Mouse (Mus musculus): ENCODE measurements around the gene Prr14l. TPM values are rescaled to one million over a fixed set of nuclear protein-coding genes. Genes with fewer than 3 reads are reported as not detected.
"Not testable (repeated sequence)": the region's sequence is repeated elsewhere in the genome, so short reads cannot be mapped to it uniquely, and the experiment has no call there.

Prr14l gene
- polyA plus RNA-seq, 1 experiment from 2014 or later = 7.8 TPM

DNA sequence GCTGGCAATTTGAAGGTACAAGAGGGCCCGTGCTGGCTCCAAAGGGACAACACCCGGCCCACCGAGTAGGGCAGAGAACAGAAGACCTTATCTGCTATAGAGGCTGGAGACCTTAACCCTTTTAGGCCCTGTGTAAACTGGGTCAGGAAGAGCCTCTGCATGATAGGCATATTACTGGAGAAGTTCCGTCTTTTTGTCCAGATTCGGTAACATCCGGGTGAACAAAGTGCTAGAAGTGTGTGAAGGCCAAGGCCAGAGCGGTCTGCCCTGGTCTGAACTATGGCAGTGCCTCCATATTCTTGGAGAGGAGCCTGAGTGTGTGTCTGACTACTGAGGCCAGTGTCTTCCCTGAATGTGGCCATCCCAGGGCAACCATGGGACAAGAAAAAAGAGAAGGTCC is 27.0 kb downstream of the Prr14l start, which contains the start of gene Gm20671:
Gene Gm20671, minus strand, starts transcription at position 101 of the 400 bp plus-strand sequence.
- no peak for ATAC-seq
- Histone ChIP-seq H3K4me2 (ENCODE audit: low read length) (no peak within 1 kb of the TSS), H3K4me3 (ENCODE audit: low read length) (no peak within 1 kb of the TSS), H3K9me3 (ENCODE audit: control insufficient read depth, low read length) (no peaks in the 10 kb centered on the region), H3K27ac (ENCODE audit: low read depth, low read length) (no peak within 1 kb of the TSS), H3K4me1 (ENCODE audit: control insufficient read depth, insufficient read depth, low read depth, low read length) (no peaks in the 10 kb centered on the region), H3K36me3 (ENCODE audit: control insufficient read depth, insufficient read depth, low read length) (peaks cover 28% of the 10 kb centered on the region), H3K9ac (ENCODE audit: low read depth, low read length) (no peak within 1 kb of the TSS), H3K27me3 (replicated peaks; ENCODE audit: control insufficient read depth, insufficient read depth, low read length) (no peaks in the 10 kb centered on the region)
- 97% methylated on average over 7 of the region's 7 CpGs for WGBS

DNA sequence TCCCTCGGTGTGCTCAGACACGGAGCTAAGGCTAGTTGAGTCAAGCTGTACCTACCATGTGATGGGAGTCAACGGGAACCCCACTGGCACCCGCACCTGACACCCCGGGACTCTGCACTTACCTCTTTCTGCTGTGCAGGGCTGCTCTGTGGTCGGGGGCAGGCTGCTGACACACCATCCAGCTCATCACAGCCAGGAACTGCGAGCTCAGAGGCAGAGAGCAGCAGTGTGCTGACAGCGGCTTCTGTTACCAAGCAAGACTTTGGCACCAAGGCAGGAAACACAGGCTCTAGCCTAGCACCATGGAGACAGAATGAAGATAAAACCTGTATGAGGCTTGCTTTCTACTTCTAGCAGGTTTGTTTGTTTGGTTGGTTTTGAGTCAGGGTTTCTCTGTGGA is 33.6 kb downstream of the Prr14l start:
- H3K36me3 ChIP-seq (ENCODE audit: control insufficient read depth, insufficient read depth, low read length) = peaks cover 22% of the 10 kb centered on the region; the same call in 1 of the 2 replicates
- no peak overlapping the region for H3K4me2 ChIP-seq (ENCODE audit: low read length)
- H3K9me3 ChIP-seq (ENCODE audit: control insufficient read depth, low read length) = no peaks in the 10 kb centered on the region
- no peaks in the 10 kb centered on the region for H3K4me1 ChIP-seq (ENCODE audit: control insufficient read depth, insufficient read depth, low read depth, low read length)
- ATAC-seq = no peak
- no peak overlapping the region for H3K9ac ChIP-seq (ENCODE audit: low read depth, low read length)
- H3K4me3 ChIP-seq (ENCODE audit: low read length) = no peak overlapping the region
- H3K27me3 ChIP-seq (replicated peaks; ENCODE audit: control insufficient read depth, insufficient read depth, low read length) = no peaks in the 10 kb centered on the region
- H3K27ac ChIP-seq (ENCODE audit: low read depth, low read length) = no peak overlapping the region
- WGBS = 96% methylated on average over 8 of the region's 8 CpGs

DNA sequence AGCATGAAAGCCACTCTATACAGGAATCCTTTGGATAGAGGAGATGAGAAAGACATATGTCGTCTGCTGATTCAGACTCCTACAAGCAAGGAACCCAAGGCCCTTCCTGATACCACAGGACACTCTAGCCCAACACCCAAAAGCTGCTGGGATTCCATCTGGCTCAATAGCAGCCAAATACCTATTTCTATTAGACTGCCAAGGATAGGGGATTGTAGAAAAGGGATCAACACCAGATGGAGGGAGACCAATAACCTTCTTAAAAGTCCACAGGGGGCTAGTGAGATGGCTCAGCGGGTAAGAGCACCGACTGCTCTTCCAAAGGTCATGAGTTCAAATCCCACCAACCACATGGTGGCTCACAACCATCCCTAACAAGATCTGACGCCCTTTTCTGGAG is 38.7 kb downstream of the Prr14l start:
- Histone ChIP-seq H3K4me3 (ENCODE audit: low read length) (no peak overlapping the region), H3K9ac (ENCODE audit: low read depth, low read length) (no peak overlapping the region), H3K27me3 (replicated peaks; ENCODE audit: control insufficient read depth, insufficient read depth, low read length) (no peaks in the 10 kb centered on the region), H3K4me1 (ENCODE audit: control insufficient read depth, insufficient read depth, low read depth, low read length) (no peaks in the 10 kb centered on the region), H3K36me3 (ENCODE audit: control insufficient read depth, insufficient read depth, low read length) (peaks cover 19% of the 10 kb centered on the region; the same call in 1 of the 2 replicates), H3K4me2 (ENCODE audit: low read length) (no peak overlapping the region), H3K9me3 (ENCODE audit: control insufficient read depth, low read length) (no peaks in the 10 kb centered on the region), H3K27ac (ENCODE audit: low read depth, low read length) (no peak overlapping the region)
- no peak for ATAC-seq
- 96% methylated on average over 4 of the region's 4 CpGs for WGBS

GRCm38 (mm10) chr5:32786454-32786853 is 67.6 kb downstream of the Prr14l start:
- 76% methylated on average over 1 of the region's 1 CpGs for WGBS
- not testable (repeated sequence) for H3K36me3 ChIP-seq (ENCODE audit: control insufficient read depth, insufficient read depth, low read length); H3K4me2 ChIP-seq (ENCODE audit: low read length); H3K27me3 ChIP-seq (replicated peaks; ENCODE audit: control insufficient read depth, insufficient read depth, low read length); H3K4me3 ChIP-seq (ENCODE audit: low read length); H3K9me3 ChIP-seq (ENCODE audit: control insufficient read depth, low read length); H3K9ac ChIP-seq (ENCODE audit: low read depth, low read length); H3K4me1 ChIP-seq (ENCODE audit: control insufficient read depth, insufficient read depth, low read depth, low read length); H3K27ac ChIP-seq (ENCODE audit: low read depth, low read length); ATAC-seq

DNA sequence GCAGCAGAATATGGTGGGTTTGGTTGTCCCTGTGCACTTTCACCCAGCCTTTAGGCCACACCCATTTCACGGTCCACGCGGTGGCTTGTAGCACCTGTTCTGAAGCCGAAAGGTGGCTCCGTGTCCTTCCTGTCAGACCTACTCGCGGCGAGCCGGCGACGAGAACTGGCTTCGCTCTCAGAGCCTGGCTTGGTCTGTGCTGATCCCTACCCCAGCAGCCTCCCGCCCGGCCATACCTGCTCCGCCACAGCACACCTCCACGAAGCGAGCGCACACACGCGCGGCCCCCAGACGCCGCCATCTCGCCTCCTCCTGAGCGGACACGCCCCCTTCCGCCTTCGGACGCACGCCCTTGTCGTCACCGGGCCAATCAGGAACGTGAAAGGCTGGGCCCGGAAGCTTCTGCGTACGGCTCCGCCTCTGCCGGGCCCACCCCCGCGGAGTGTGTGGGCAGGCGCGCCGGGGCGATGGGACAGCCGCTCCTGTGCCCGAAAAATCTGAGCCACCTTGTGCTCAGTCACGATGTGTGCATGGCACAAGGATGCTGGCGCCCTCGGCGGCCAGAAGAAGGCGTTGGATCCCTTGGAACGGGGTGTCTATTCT is 68.6 kb downstream of the Prr14l start, which contains the start of gene Pisd:
Gene Pisd, minus strand, starts transcription at position 334 of the 603 bp plus-strand sequence.
- peaks cover 3% of the 10 kb centered on the region; the same call in 1 of the 2 replicates for H3K36me3 ChIP-seq (ENCODE audit: control insufficient read depth, insufficient read depth, low read length)
- peak within 1 kb of the TSS; percentile 82 for H3K9ac ChIP-seq (ENCODE audit: low read depth, low read length)
- ATAC-seq = peak; percentile 100
- peak within 1 kb of the TSS; percentile 60 for H3K4me2 ChIP-seq (ENCODE audit: low read length)
- H3K9me3 ChIP-seq (ENCODE audit: control insufficient read depth, low read length) = no peaks in the 10 kb centered on the region
- peak within 1 kb of the TSS; percentile 76 for H3K27ac ChIP-seq (ENCODE audit: low read depth, low read length)
- peak within 1 kb of the TSS; percentile 83 for H3K4me3 ChIP-seq (ENCODE audit: low read length)
- H3K27me3 ChIP-seq (replicated peaks; ENCODE audit: control insufficient read depth, insufficient read depth, low read length) = no peaks in the 10 kb centered on the region
- peaks cover 6% of the 10 kb centered on the region for H3K4me1 ChIP-seq (ENCODE audit: control insufficient read depth, insufficient read depth, low read depth, low read length)
- WGBS = under 1% methylated on average over 52 of the region's 52 CpGs

- Histone ChIP-seq H3K36me3 (ENCODE audit: control insufficient read depth, insufficient read depth, low read length) (peaks cover 3% of the 10 kb centered on the region; the same call in 1 of the 2 replicates), H3K9me3 (ENCODE audit: control insufficient read depth, low read length) (no peaks in the 10 kb centered on the region), H3K4me3 (ENCODE audit: low read length) (peak overlapping the region; percentile 83), H3K4me1 (ENCODE audit: control insufficient read depth, insufficient read depth, low read depth, low read length) (peaks cover 6% of the 10 kb centered on the region), H3K4me2 (ENCODE audit: low read length) (peak overlapping the region; percentile 60), H3K27me3 (replicated peaks; ENCODE audit: control insufficient read depth, insufficient read depth, low read length) (no peaks in the 10 kb centered on the region), H3K27ac (ENCODE audit: low read depth, low read length) (peak overlapping the region; percentile 76), H3K9ac (ENCODE audit: low read depth, low read length) (peak overlapping the region; percentile 82)
- 27% methylated on average over 5 of the region's 5 CpGs for WGBS
- ATAC-seq = no peak
Observed at GRCm38 (mm10) chr5:32784726-32785125, 69.3 kb downstream of the Prr14l start.

GRCm38 (mm10) chr5:32781596-32781995 is 72.5 kb downstream of the Prr14l start:
- WGBS = 98% methylated on average over 5 of the region's 5 CpGs
- Histone ChIP-seq H3K4me1 (ENCODE audit: control insufficient read depth, insufficient read depth, low read depth, low read length) (peaks cover 6% of the 10 kb centered on the region), H3K27ac (ENCODE audit: low read depth, low read length) (no peak overlapping the region), H3K27me3 (replicated peaks; ENCODE audit: control insufficient read depth, insufficient read depth, low read length) (no peaks in the 10 kb centered on the region), H3K9ac (ENCODE audit: low read depth, low read length) (no peak overlapping the region), H3K36me3 (ENCODE audit: control insufficient read depth, insufficient read depth, low read length) (peaks cover 3% of the 10 kb centered on the region; the same call in 1 of the 2 replicates), H3K9me3 (ENCODE audit: control insufficient read depth, low read length) (no peaks in the 10 kb centered on the region), H3K4me3 (ENCODE audit: low read length) (no peak overlapping the region), H3K4me2 (ENCODE audit: low read length) (no peak overlapping the region)
- ATAC-seq = no peak

DNA sequence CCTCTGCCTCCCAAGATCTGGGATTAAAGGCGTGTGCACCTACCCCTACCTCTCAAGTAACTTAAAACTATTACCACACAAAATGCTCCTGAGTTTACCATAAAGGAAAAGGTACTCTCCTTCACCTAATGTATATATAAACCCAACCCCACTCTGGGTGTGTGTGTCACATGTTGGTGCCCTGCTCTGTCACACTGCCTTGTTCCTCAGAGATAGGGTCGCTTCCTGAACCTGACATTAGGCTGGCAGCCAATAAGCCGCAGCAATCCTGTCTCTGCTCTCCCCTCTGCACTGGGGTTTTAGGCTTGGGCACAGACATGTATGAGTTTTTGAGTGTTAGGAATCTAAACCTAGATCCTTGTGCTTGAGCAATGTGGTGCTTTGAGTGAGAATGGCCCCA is 75.9 kb downstream of the Prr14l start:
- Histone ChIP-seq H3K36me3 (ENCODE audit: control insufficient read depth, insufficient read depth, low read length) (peaks cover 3% of the 10 kb centered on the region; the same call in 1 of the 2 replicates), H3K9ac (ENCODE audit: low read depth, low read length) (no peak overlapping the region), H3K4me3 (ENCODE audit: low read length) (no peak overlapping the region), H3K27ac (ENCODE audit: low read depth, low read length) (no peak overlapping the region), H3K27me3 (replicated peaks; ENCODE audit: control insufficient read depth, insufficient read depth, low read length) (no peaks in the 10 kb centered on the region), H3K9me3 (ENCODE audit: control insufficient read depth, low read length) (no peaks in the 10 kb centered on the region), H3K4me1 (ENCODE audit: control insufficient read depth, insufficient read depth, low read depth, low read length) (no peaks in the 10 kb centered on the region), H3K4me2 (ENCODE audit: low read length) (no peak overlapping the region)
- ATAC-seq = no peak
- 89% methylated on average over 3 of the region's 3 CpGs for WGBS

DNA sequence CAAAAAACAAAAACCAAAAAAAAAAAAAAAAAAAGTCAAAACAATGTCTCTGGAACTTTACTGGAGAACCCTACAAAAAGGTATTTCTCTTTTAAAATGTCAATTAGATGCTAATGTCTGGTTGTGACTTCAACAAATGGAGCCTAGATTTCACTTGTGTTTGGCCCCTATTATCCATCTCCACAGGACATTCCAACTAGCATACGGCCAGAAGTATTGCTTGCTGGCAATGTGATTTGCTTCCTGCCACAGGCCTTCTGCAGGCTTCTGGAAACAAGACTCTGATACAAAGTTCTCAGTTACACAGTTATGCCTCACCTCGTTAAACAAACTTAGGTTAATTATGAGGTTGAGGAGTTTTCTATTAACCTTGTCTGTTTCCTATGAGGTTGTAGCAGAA is 81.7 kb downstream of the Prr14l start:
- WGBS = 76% methylated on average over 2 of the region's 2 CpGs
- H3K27ac ChIP-seq (ENCODE audit: low read depth, low read length) = no peak overlapping the region
- no peaks in the 10 kb centered on the region for H3K27me3 ChIP-seq (replicated peaks; ENCODE audit: control insufficient read depth, insufficient read depth, low read length)
- ATAC-seq = no peak
- H3K36me3 ChIP-seq (ENCODE audit: control insufficient read depth, insufficient read depth, low read length) = no peaks in the 10 kb centered on the region
- H3K4me2 ChIP-seq (ENCODE audit: low read length) = no peak overlapping the region
- no peaks in the 10 kb centered on the region for H3K9me3 ChIP-seq (ENCODE audit: control insufficient read depth, low read length)
- no peak overlapping the region for H3K9ac ChIP-seq (ENCODE audit: low read depth, low read length)
- no peaks in the 10 kb centered on the region for H3K4me1 ChIP-seq (ENCODE audit: control insufficient read depth, insufficient read depth, low read depth, low read length)
- H3K4me3 ChIP-seq (ENCODE audit: low read length) = no peak overlapping the region

Data from hindbrain, embryonic 16.5 days (tissue).